Mouse (Mus musculus): ENCODE data around the gene Wdr27.

DNA sequence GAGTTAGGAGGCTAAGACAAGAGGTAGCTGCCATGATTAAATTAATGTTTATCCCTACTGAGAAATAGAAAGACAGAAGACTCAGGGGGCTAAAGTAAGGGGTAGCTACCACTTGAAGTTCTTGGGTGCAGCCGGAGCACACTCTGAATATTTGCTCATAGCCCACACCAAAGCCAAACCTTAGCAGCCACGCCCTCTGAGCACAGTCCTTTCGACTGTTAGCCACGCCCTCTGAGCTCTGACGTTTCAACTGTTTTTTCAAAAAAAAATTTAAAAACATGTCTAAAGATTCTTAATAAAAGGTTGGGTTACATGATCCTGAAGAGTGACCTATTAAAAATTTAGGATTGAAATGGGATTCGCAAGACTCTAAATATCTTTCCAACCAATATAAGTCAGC, 130.3 kb downstream of the Wdr27 start:
- no peak for TF ChIP-seq CTCF (IDR thresholded peaks at IDR 0.05; ENCODE audit: low read depth)
- TF ChIP-seq EP300 (IDR thresholded peaks at IDR 0.05; ENCODE audit: low read depth): no peak
